Mouse (Mus musculus): ENCODE measurements around the gene H3f3a. TPM values are rescaled to one million over a fixed set of nuclear protein-coding genes. Genes with fewer than 3 reads are reported as not detected.

The H3f3a gene
- polyA plus RNA-seq, 1 experiment = 348 TPM

GRCm38 (mm10) chr1:180767541-180768333 lies 46.0 kb downstream of the H3f3a start:
- Histone ChIP-seq H3K4me3 (ENCODE audit: insufficient read depth, low read depth, low read length) (peak overlapping the region; percentile 63), H3K36me3 (ENCODE audit: control insufficient read depth, insufficient read depth, low read length) (no peaks in the 10 kb centered on the region), H3K27me3 (replicated peaks; ENCODE audit: control insufficient read depth, insufficient read depth, low read length) (no peaks in the 10 kb centered on the region), H3K4me1 (ENCODE audit: control insufficient read depth, insufficient read depth, low read length) (peaks cover 6% of the 10 kb centered on the region; the same call in 1 of the 2 replicates), H3K27ac (ENCODE audit: insufficient read depth, low read depth, low read length) (peak overlapping the region; percentile 88)
- no peak for TF ChIP-seq POLR2A (IDR thresholded peaks at IDR 0.05; ENCODE audit: low read depth, low read length)
- TF ChIP-seq CTCF (conservative IDR thresholded peaks at IDR 0.05; ENCODE audit: insufficient read depth, insufficient read length, low read depth, low read length) = 0 out of 2 replicates have a peak, but pooled peaks have one; percentile 1
- WGBS = 20% methylated on average over 10 of the region's 10 CpGs
- no peak for DNase-seq

- 69% methylated on average over 5 of the region's 5 CpGs for WGBS
- no peak for TF ChIP-seq POLR2A (IDR thresholded peaks at IDR 0.05; ENCODE audit: low read depth, low read length)
- no peak for TF ChIP-seq CTCF (conservative IDR thresholded peaks at IDR 0.05; ENCODE audit: insufficient read depth, insufficient read length, low read depth, low read length)
- H3K27ac ChIP-seq (ENCODE audit: insufficient read depth, low read depth, low read length) = no peak overlapping the region
- H3K4me3 ChIP-seq (ENCODE audit: insufficient read depth, low read depth, low read length) = no peak overlapping the region
- H3K4me1 ChIP-seq (ENCODE audit: control insufficient read depth, insufficient read depth, low read length) = peaks cover 6% of the 10 kb centered on the region; the same call in 1 of the 2 replicates
- no peak for DNase-seq
- H3K36me3 ChIP-seq (ENCODE audit: control insufficient read depth, insufficient read depth, low read length) = no peaks in the 10 kb centered on the region
- H3K27me3 ChIP-seq (replicated peaks; ENCODE audit: control insufficient read depth, insufficient read depth, low read length) = no peaks in the 10 kb centered on the region
Measured at GRCm38 (mm10) chr1:180766557-180766956, 47.2 kb downstream of the H3f3a start.

- no peak for DNase-seq
- Histone ChIP-seq H3K27me3 (replicated peaks; ENCODE audit: control insufficient read depth, insufficient read depth, low read length) (no peaks in the 10 kb centered on the region), H3K36me3 (ENCODE audit: control insufficient read depth, insufficient read depth, low read length) (no peaks in the 10 kb centered on the region), H3K4me3 (ENCODE audit: insufficient read depth, low read depth, low read length) (no peak overlapping the region), H3K4me1 (ENCODE audit: control insufficient read depth, insufficient read depth, low read length) (peaks cover 6% of the 10 kb centered on the region; the same call in 1 of the 2 replicates), H3K27ac (ENCODE audit: insufficient read depth, low read depth, low read length) (no peak overlapping the region)
- no peak for TF ChIP-seq CTCF (conservative IDR thresholded peaks at IDR 0.05; ENCODE audit: insufficient read depth, insufficient read length, low read depth, low read length)
- TF ChIP-seq POLR2A (IDR thresholded peaks at IDR 0.05; ENCODE audit: low read depth, low read length) = no peak
- 88% methylated on average over 5 of the region's 5 CpGs for WGBS
Measured at GRCm38 (mm10) chr1:180765393-180765792, 48.4 kb downstream of the H3f3a start.

- Histone ChIP-seq H3K4me1 (ENCODE audit: control insufficient read depth, insufficient read depth, low read length) (peaks cover 5% of the 10 kb centered on the region; the same call in 1 of the 2 replicates), H3K36me3 (ENCODE audit: control insufficient read depth, insufficient read depth, low read length) (no peaks in the 10 kb centered on the region), H3K27me3 (replicated peaks; ENCODE audit: control insufficient read depth, insufficient read depth, low read length) (no peaks in the 10 kb centered on the region), H3K4me3 (ENCODE audit: insufficient read depth, low read depth, low read length) (peak overlapping the region; percentile 9; the same call in 1 of the 2 replicates), H3K27ac (ENCODE audit: insufficient read depth, low read depth, low read length) (no peak overlapping the region)
- TF ChIP-seq CTCF (conservative IDR thresholded peaks at IDR 0.05; ENCODE audit: insufficient read depth, insufficient read length, low read depth, low read length) (peak; percentile 92), POLR2A (IDR thresholded peaks at IDR 0.05; ENCODE audit: low read depth, low read length) (no peak)
- WGBS = 2% methylated on average over 11 of the region's 11 CpGs
- DNase-seq = peak; percentile 91
Measured at GRCm38 (mm10) chr1:180763828-180764227, 49.9 kb downstream of the H3f3a start.

GRCm38 (mm10) chr1:180763307-180763706 lies 50.4 kb downstream of the H3f3a start:
- 15% methylated on average over 14 of the region's 14 CpGs for WGBS
- Histone ChIP-seq H3K36me3 (ENCODE audit: control insufficient read depth, insufficient read depth, low read length) (no peaks in the 10 kb centered on the region), H3K27ac (ENCODE audit: insufficient read depth, low read depth, low read length) (no peak overlapping the region), H3K27me3 (replicated peaks; ENCODE audit: control insufficient read depth, insufficient read depth, low read length) (no peaks in the 10 kb centered on the region), H3K4me3 (ENCODE audit: insufficient read depth, low read depth, low read length) (no peak overlapping the region), H3K4me1 (ENCODE audit: control insufficient read depth, insufficient read depth, low read length) (peaks cover 2% of the 10 kb centered on the region; the same call in 1 of the 2 replicates)
- no peak for DNase-seq
- TF ChIP-seq CTCF (conservative IDR thresholded peaks at IDR 0.05; ENCODE audit: insufficient read depth, insufficient read length, low read depth, low read length) (no peak), POLR2A (IDR thresholded peaks at IDR 0.05; ENCODE audit: low read depth, low read length) (no peak)

- no peak overlapping the region for H3K4me3 ChIP-seq (ENCODE audit: insufficient read depth, low read depth, low read length)
- peak; percentile 13 for DNase-seq
- H3K4me1 ChIP-seq (ENCODE audit: control insufficient read depth, insufficient read depth, low read length) = peaks cover 7% of the 10 kb centered on the region; the same call in 1 of the 2 replicates
- no peak overlapping the region for H3K27ac ChIP-seq (ENCODE audit: insufficient read depth, low read depth, low read length)
- no peak for TF ChIP-seq POLR2A (IDR thresholded peaks at IDR 0.05; ENCODE audit: low read depth, low read length)
- no peak for TF ChIP-seq CTCF (conservative IDR thresholded peaks at IDR 0.05; ENCODE audit: insufficient read depth, insufficient read length, low read depth, low read length)
- WGBS = 68% methylated on average over 8 of the region's 8 CpGs
- no peaks in the 10 kb centered on the region for H3K27me3 ChIP-seq (replicated peaks; ENCODE audit: control insufficient read depth, insufficient read depth, low read length)
- H3K36me3 ChIP-seq (ENCODE audit: control insufficient read depth, insufficient read depth, low read length) = no peaks in the 10 kb centered on the region
Measured at GRCm38 (mm10) chr1:180762679-180763078, 51.1 kb downstream of the H3f3a start.

GRCm38 (mm10) chr1:180762180-180762579 lies 51.6 kb downstream of the H3f3a start:
- H3K4me3 ChIP-seq (ENCODE audit: insufficient read depth, low read depth, low read length) = no peak overlapping the region
- H3K36me3 ChIP-seq (ENCODE audit: control insufficient read depth, insufficient read depth, low read length) = no peaks in the 10 kb centered on the region
- no peaks in the 10 kb centered on the region for H3K27me3 ChIP-seq (replicated peaks; ENCODE audit: control insufficient read depth, insufficient read depth, low read length)
- TF ChIP-seq POLR2A (IDR thresholded peaks at IDR 0.05; ENCODE audit: low read depth, low read length) = no peak
- TF ChIP-seq CTCF (conservative IDR thresholded peaks at IDR 0.05; ENCODE audit: insufficient read depth, insufficient read length, low read depth, low read length) = no peak
- no peak overlapping the region for H3K27ac ChIP-seq (ENCODE audit: insufficient read depth, low read depth, low read length)
- WGBS = 69% methylated on average over 11 of the region's 11 CpGs
- H3K4me1 ChIP-seq (ENCODE audit: control insufficient read depth, insufficient read depth, low read length) = peaks cover 10% of the 10 kb centered on the region; the same call in 1 of the 2 replicates
- no peak for DNase-seq

All from kidney, adult 2 months (tissue).